Mouse (Mus musculus) kidney, adult 9 months (tissue): ENCODE results near the gene Cdkal1.

Experiments
- DNase-seq: peaks from one replicate; pipeline ENCODE4 v3.0.0; 2022

The Cdkal1 gene

GRCm38 (mm10) chr13:29482147-29482863, 373.2 kb downstream of the Cdkal1 start:
- DNase-seq = no peak

- no peak for DNase-seq
These were observed 379.1 kb downstream of the Cdkal1 start for GRCm38 (mm10) chr13:29476421-29476820.

- no peak for DNase-seq
These were observed 381.2 kb downstream of the Cdkal1 start for GRCm38 (mm10) chr13:29474301-29474700.

GRCm38 (mm10) chr13:29473779-29474178, 381.7 kb downstream of the Cdkal1 start:
- DNase-seq = no peak

- no peak for DNase-seq
These were observed 393.2 kb downstream of the Cdkal1 start for GRCm38 (mm10) chr13:29462271-29462670.

GRCm38 (mm10) chr13:29460741-29461140, 394.7 kb downstream of the Cdkal1 start:
- DNase-seq = no peak

- DNase-seq = no peak
These were observed 397.1 kb downstream of the Cdkal1 start for GRCm38 (mm10) chr13:29458385-29458784.

GRCm38 (mm10) chr13:29437067-29437466, 418.4 kb downstream of the Cdkal1 start:
- no peak for DNase-seq

GRCm38 (mm10) chr13:29434726-29435125, 420.7 kb downstream of the Cdkal1 start:
- DNase-seq = no peak

- peak; percentile 32 for DNase-seq
These were observed 424.6 kb downstream of the Cdkal1 start for GRCm38 (mm10) chr13:29430919-29431318.

- no peak for DNase-seq
These were observed 425.6 kb downstream of the Cdkal1 start for GRCm38 (mm10) chr13:29429877-29430276.

GRCm38 (mm10) chr13:29429196-29429595, 426.3 kb downstream of the Cdkal1 start:
- DNase-seq = no peak

GRCm38 (mm10) chr13:29416450-29417136, 438.9 kb downstream of the Cdkal1 start:
- no peak for DNase-seq

- DNase-seq = no peak
These were observed 439.5 kb downstream of the Cdkal1 start for GRCm38 (mm10) chr13:29415967-29416366.

- no peak for DNase-seq
These were observed 440.6 kb downstream of the Cdkal1 start for GRCm38 (mm10) chr13:29414878-29415277.

GRCm38 (mm10) chr13:29414470-29414869, 441.0 kb downstream of the Cdkal1 start:
- DNase-seq = no peak

GRCm38 (mm10) chr13:29411176-29411575, 444.3 kb downstream of the Cdkal1 start:
- DNase-seq = no peak

- no peak for DNase-seq
These were observed 447.9 kb downstream of the Cdkal1 start for GRCm38 (mm10) chr13:29407619-29408018.

GRCm38 (mm10) chr13:29405316-29405715, 450.2 kb downstream of the Cdkal1 start:
- DNase-seq = no peak

GRCm38 (mm10) chr13:29403217-29403616, 452.3 kb downstream of the Cdkal1 start:
- no peak for DNase-seq

- DNase-seq = peak; percentile 64
These were observed 452.9 kb downstream of the Cdkal1 start for GRCm38 (mm10) chr13:29402526-29403040.

- no peak for DNase-seq
These were observed 455.6 kb downstream of the Cdkal1 start for GRCm38 (mm10) chr13:29399908-29400307.

- DNase-seq = peak; percentile 89
These were observed 457.0 kb downstream of the Cdkal1 start for GRCm38 (mm10) chr13:29398456-29398855.

- DNase-seq = no peak
These were observed 459.8 kb downstream of the Cdkal1 start for GRCm38 (mm10) chr13:29395694-29396093.
